Mouse (Mus musculus): Measurements from ENCODE around the gene Ttc4.

The Ttc4 gene

DNA sequence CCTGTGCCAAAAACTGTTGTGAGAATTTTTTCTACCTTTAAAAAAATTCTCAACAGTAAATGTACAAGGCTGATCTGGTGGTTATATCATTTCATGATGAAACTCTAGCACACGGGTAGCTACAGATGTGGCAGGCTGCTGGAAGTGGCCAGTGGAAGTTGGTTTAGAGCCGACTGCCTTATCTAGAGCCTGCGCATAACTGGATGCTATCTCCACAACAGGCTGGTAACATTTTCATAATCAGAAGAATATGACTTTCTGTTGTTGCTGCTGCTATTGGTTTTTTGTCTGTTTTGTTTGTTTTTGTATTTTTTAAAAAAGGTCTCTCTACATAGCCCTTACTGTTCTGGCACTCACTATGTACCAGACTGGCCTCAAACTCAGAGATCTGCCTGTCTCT lies 26.2 kb downstream of the Ttc4 start:
- DNase-seq (ENCODE audit: extremely low spot score, low read depth, low spot score), result no peak

- peak; percentile 93 for DNase-seq (ENCODE audit: extremely low spot score, low read depth, low spot score)
Observed at GRCm38 (mm10) chr4:106650833-106651527, 27.8 kb downstream of the Ttc4 start, which contains the start of gene Pars2. Gene Pars2 (plus strand): TSS chr4:106651069.

DNA sequence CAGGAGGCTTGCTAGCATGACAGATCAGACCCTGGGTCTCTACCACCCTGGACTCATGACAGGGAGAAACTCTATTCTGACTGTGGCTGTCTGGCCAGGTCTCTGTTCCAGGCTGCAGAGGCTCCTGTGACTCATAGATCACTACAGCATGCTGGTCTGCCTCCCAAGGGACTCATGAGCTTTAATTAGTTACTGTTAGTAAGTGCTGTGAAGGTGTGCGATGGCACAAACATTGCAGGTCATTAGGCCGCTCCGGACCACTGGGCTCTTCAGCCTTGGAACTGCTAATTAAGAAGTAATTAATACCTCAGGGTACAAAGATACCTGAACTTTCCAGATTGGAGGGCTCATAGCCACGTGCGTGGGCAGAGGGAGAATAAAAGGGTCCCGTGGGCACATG lies 31.6 kb downstream of the Ttc4 start:
- DNase-seq (ENCODE audit: extremely low spot score, low read depth, low spot score), result no peak

DNA sequence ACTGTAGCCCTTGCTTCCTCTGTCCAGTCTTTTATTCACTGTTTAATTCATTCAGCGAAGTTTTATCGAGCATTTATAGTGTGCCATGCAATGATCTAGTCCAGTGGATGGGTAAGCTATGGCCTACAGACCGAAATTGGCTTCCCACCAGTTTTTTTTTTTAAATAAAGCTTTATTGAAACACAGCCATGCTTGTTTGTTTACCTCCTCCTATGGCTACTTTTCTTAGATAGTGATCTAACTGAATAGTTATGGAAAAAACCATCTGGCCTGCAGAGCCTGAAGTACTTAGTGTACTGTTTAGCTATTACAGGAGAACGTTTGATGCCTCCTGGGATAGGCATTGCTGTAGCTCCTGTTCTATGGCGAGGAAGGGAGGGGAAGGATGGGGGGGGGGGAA lies 32.9 kb downstream of the Ttc4 start:
- no peak for DNase-seq (ENCODE audit: extremely low spot score, low read depth, low spot score)

DNA sequence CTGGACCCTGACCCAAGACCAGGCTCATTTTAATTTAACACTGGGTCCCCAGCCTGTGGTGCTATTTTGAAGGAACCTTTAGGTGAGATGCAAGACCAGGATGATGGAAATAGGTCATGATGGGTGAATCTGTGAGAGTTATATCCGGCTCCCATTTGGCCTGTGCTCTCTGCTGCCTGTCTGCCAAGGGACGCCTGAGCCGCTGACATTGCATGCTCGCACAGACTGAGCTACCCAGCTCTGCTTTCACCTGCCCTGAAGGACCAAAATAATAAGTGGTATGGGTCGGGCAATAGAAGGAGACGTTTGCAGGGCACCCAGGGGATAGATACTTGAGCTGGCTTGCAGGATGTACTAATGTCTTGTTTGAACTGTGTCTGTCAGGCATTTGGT lies 34.5 kb downstream of the Ttc4 start:
- DNase-seq (ENCODE audit: extremely low spot score, low read depth, low spot score), result no peak

DNA sequence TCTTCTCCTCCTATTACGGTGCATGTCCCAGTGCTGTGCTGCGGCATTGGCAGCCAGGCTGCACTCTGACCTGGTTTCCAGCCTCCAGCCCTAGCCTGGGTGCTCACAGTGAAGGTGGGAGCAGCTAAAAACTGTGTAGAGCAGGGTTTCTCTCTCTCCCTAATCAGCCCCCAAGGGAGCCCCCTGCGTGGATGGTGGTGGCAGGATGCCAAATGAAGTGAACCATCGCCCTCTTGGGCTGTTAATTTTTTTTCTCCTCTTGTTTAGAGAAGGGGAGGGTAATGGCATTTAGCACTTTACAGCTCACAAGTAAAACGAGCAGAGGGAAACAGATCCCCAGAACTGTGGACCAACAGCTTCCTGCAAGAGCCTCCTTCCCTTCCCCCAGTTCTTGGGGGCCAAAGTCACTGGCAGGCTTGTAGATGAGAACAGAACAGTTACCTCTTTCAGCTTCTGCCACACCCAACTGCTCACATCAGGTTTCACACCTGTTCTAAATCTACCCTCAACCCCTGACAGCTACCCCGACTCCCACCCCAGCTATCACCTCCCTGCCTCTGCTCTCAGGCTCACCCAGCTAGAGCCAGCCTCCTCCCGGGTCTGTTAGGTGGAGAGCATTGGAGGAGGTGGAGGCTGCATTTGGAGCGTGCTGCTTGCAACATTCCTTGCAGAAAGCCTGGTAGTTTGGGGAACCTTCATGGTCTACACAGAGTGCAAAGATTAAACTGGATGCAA lies 35.1 kb downstream of the Ttc4 start:
- no peak for DNase-seq (ENCODE audit: extremely low spot score, low read depth, low spot score)

GRCm38 (mm10) chr4:106634086-106634479 lies 44.7 kb downstream of the Ttc4 start:
- DNase-seq (ENCODE audit: extremely low spot score, low read depth, low spot score), result no peak

DNA sequence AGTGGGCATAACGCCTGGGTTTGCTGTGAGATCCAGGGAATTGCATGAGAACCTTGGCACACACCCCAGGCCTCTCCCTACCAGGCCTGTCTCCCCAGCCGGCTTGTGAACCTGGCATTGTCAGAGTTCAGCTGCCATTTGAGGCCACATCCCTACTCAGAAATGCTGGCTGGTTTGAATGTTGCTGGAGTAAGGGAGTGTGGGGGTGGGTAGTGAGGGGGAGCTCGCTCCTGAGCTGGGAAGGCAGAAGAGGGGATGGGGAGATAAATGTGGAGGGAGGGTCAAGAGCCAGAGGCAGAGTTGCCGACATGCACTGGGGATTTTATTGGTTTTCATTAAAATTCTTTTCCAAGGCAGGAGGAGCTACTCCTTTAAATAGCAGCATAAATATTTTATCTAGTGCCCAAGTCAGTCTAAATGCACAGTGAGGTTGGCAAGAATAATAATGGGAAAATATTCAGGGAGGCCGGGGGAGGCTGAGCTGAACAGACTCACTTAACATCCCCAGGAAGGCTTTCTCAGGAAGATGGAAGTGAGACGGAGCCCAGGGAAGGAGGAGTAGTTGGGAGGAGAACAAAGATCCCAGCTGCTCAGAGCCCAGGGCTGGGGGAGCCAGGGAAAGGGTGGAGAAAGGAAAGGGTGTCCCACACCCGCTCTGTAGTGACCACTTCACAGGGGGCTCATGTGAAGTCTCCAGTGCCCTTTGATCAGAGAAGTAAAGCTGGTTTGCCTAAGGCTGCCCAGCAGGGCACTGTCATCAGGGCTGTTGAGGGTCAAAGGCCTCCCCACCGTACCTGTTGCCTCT lies 45.3 kb downstream of the Ttc4 start:
- DNase-seq (ENCODE audit: extremely low spot score, low read depth, low spot score), result no peak

DNA sequence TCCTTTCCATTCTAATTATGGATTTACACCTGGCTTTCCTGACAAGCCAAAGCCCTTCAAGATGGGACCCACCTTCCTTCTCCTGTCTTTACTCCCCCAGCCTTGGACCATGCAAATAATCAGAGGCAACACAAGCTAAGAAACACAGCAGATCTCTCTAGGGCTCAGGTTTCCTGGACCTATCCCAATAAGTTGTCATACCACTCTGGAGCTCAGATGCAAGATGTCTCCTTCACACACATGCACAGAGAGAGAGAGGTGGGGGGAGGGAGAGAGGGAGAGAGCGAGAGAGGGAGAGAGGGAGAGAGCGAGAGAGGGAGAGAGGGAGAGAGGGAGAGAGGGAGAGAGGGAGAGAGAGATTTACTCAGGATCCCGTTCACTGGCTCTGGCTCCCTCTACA lies 46.4 kb downstream of the Ttc4 start:
- DNase-seq (ENCODE audit: extremely low spot score, low read depth, low spot score), result no peak

- DNase-seq (ENCODE audit: extremely low spot score, low read depth, low spot score), result peak; percentile 60
Observed at GRCm38 (mm10) chr4:106630333-106631220, 48.2 kb downstream of the Ttc4 start.

- DNase-seq (ENCODE audit: extremely low spot score, low read depth, low spot score), result no peak
Observed at GRCm38 (mm10) chr4:106629374-106629773, 49.4 kb downstream of the Ttc4 start.

- DNase-seq (ENCODE audit: extremely low spot score, low read depth, low spot score), result no peak
Observed at GRCm38 (mm10) chr4:106628650-106629360, 49.9 kb downstream of the Ttc4 start.

DNA sequence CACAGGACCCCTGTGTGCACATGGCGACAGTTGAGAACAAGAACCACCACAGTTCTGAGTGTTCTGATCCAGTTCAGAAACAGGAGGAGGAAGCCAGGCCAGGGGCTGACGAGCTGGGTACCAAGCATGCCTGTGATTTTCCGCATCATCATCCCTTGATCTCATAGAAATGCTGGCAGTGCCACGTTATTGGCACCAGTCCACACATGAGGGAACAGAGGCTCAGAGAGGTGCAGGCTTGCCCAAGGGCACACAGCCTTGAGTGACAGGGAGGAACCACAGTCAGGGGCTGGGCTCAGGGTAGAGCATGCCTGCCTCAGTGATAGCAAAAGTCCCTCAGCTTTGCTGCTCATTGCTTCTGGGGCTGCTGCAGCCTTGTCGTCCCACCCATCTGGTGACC lies 50.9 kb downstream of the Ttc4 start:
- DNase-seq (ENCODE audit: extremely low spot score, low read depth, low spot score), result no peak

GRCm38 (mm10) chr4:106624271-106624670 lies 54.5 kb downstream of the Ttc4 start:
- no peak for DNase-seq (ENCODE audit: extremely low spot score, low read depth, low spot score)

- no peak for DNase-seq (ENCODE audit: extremely low spot score, low read depth, low spot score)
Observed at GRCm38 (mm10) chr4:106622712-106623111, 56.0 kb downstream of the Ttc4 start.

- no peak for DNase-seq (ENCODE audit: extremely low spot score, low read depth, low spot score)
Observed at GRCm38 (mm10) chr4:106622030-106622493, 56.7 kb downstream of the Ttc4 start, which contains the start of gene Ttc22. Gene Ttc22 (plus strand): TSS chr4:106622432.

GRCm38 (mm10) chr4:106621428-106621827 lies 57.3 kb downstream of the Ttc4 start:
- DNase-seq (ENCODE audit: extremely low spot score, low read depth, low spot score), result no peak

- DNase-seq (ENCODE audit: extremely low spot score, low read depth, low spot score), result no peak
Observed at GRCm38 (mm10) chr4:106618898-106619297, 59.8 kb downstream of the Ttc4 start.

DNA sequence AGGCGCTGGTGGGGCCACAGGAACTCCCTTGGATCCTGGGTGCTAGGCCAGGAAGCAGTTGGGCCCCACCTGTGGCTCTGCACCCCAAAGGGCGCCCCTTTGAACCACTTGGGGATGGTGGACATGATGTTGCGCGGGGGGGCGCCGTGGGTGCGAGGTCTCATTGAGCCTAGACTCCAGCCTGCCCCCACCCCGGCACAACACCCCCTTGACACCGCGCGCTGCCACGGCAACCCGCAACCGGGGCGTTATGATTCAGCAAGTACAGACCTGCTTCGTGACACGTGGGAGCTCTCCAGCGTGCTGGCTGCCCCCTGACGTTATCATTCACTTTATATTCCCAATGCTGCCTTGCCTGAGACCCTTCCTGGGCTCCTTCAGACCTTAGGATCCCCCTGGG lies 61.7 kb downstream of the Ttc4 start, which contains the start of gene Lexm:
TSS of gene Lexm (minus strand) at position 186 of the 400 bp plus-strand sequence.
- DNase-seq (ENCODE audit: extremely low spot score, low read depth, low spot score), result no peak

DNA sequence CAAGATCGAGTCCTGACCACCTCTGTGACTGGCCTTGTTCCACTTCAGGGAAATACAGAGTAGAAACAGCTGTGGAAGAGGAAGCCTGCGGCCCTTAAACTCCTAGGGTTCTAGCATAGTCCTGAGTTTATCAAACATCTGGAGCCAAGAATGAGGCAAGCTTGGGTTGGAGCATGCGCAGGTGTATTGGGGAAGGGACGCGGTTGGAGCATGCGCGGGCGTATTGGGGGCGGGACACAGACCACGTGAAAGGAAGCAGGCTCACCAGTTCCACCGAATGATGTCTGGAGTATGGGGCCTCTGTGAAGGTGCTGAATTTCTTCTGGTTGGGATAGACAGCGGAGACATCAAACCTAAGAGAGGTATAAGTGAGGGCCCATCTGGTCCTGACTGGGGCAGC lies 63.1 kb downstream of the Ttc4 start:
- no peak for DNase-seq (ENCODE audit: extremely low spot score, low read depth, low spot score)

Data from hindlimb bud, embryonic 11.5 days (tissue).